Mouse (Mus musculus) olfactory bulb, adult 2 months (tissue): ENCODE measurements around the gene Pgap3. TPM values are rescaled to one million over a fixed set of nuclear protein-coding genes. Genes with fewer than 3 reads are reported as not detected.

Experiments
- H3K27ac ChIP-seq: fragments of 200-500 bp; 2 replicates; pipeline ENCODE4 v1.5.1; 2012; ENCODE audit warnings: low read depth, low read length; ENCODE audit not compliant: insufficient read depth
- H3K4me1 ChIP-seq: fragments of 200-500 bp; 2 replicates; pipeline ENCODE4 v1.6.1; 2012; ENCODE audit warnings: low read length; ENCODE audit not compliant: control insufficient read depth, insufficient read depth
- H3K4me3 ChIP-seq: fragments of 200-500 bp; 2 replicates; pipeline ENCODE4 v1.5.1; 2012; ENCODE audit warnings: mild to moderate bottlenecking, low read depth, low read length, moderate library complexity; ENCODE audit not compliant: insufficient read depth
- CTCF ChIP-seq: fragments of 200-500 bp; IDR thresholded peaks from 2 replicates; pipeline ENCODE4 v1.5.1; 2012; ENCODE audit warnings: low read depth, mild to moderate bottlenecking, low read length, moderate library complexity; ENCODE audit not compliant: insufficient read depth
- POLR2A ChIP-seq: fragments of 200-500 bp; IDR thresholded peaks from 2 replicates; pipeline ENCODE4 v1.6.1; 2012; ENCODE audit warnings: mild to moderate bottlenecking, low read depth, low read length, moderate library complexity; ENCODE audit not compliant: insufficient read depth
- WGBS: fragments of 180-500 bp; shearing (Covaris S2); methylation state at CpG from one replicate; pipeline ENCODE4 v1.1.7; 2018; 5-methylcytosine and 5-hydroxymethylcytosine counted together
- polyA plus RNA-seq: library from polyadenylated mRNA; stranded (reverse); fragments of >200 nt; gene quantifications from 2 replicates; pipeline ENCODE4 v1.2.4, GENCODE M21; 2012; ENCODE audit warnings: low replicate concordance; ENCODE audit not compliant: missing spikeins, insufficient read depth, insufficient read length

Gene Pgap3
- polyA plus RNA-seq, 1 experiment, result not detected

- 84% methylated on average over 18 of the region's 18 CpGs for WGBS
- no peak overlapping the region for H3K4me3 ChIP-seq
- no peak overlapping the region for H3K27ac ChIP-seq
- H3K4me1 ChIP-seq, result peaks cover 28% of the 10 kb centered on the region
- TF ChIP-seq POLR2A (no peak), CTCF (no peak)
Measured at GRCm38 (mm10) chr11:98352272-98352990, 47.9 kb downstream of the Pgap3 start.

- WGBS, result 41% methylated on average over 9 of the region's 9 CpGs
- Histone ChIP-seq H3K4me3 (peak overlapping the region; percentile 55; the same call in 1 of the 2 replicates), H3K27ac (no peak overlapping the region), H3K4me1 (peaks cover 33% of the 10 kb centered on the region)
- no peak for TF ChIP-seq POLR2A
- TF ChIP-seq CTCF, result no peak
Measured at GRCm38 (mm10) chr11:98349308-98349707, 51.0 kb downstream of the Pgap3 start.

GRCm38 (mm10) chr11:98348083-98348961 lies 52.0 kb downstream of the Pgap3 start, which contains the start of gene Ppp1r1b:
Gene Ppp1r1b (plus strand): TSS chr11:98348404.
- no peak for TF ChIP-seq POLR2A
- no peak for TF ChIP-seq CTCF
- peak within 1 kb of the TSS; percentile 55 for H3K4me3 ChIP-seq
- peaks cover 26% of the 10 kb centered on the region for H3K4me1 ChIP-seq
- under 1% methylated on average over 55 of the region's 55 CpGs for WGBS
- H3K27ac ChIP-seq, result no peak within 1 kb of the TSS

GRCm38 (mm10) chr11:98347385-98348082 lies 52.8 kb downstream of the Pgap3 start:
- H3K4me3 ChIP-seq, result peak overlapping the region; percentile 55; the same call in 1 of the 2 replicates
- WGBS, result 18% methylated on average over 12 of the region's 12 CpGs
- no peak overlapping the region for H3K27ac ChIP-seq

GRCm38 (mm10) chr11:98346168-98346567 lies 54.1 kb downstream of the Pgap3 start:
- TF ChIP-seq CTCF (no peak), POLR2A (no peak)
- H3K4me3 ChIP-seq, result no peak overlapping the region
- peaks cover 31% of the 10 kb centered on the region for H3K4me1 ChIP-seq
- no peak overlapping the region for H3K27ac ChIP-seq
- 11% methylated on average over 9 of the region's 9 CpGs for WGBS

More at GRCm38 (mm10) chr11:98347385-98348082, 52.8 kb downstream of the Pgap3 start:
- H3K4me1 ChIP-seq, result peaks cover 26% of the 10 kb centered on the region
- TF ChIP-seq CTCF, result no peak
- TF ChIP-seq POLR2A, result no peak

- TF ChIP-seq CTCF (peak; percentile 78), POLR2A (no peak)
- peaks cover 31% of the 10 kb centered on the region for H3K4me1 ChIP-seq
- under 1% methylated on average over 14 of the region's 14 CpGs for WGBS
- no peak overlapping the region for H3K27ac ChIP-seq
- H3K4me3 ChIP-seq, result no peak overlapping the region
Measured at GRCm38 (mm10) chr11:98345253-98345652, 55.0 kb downstream of the Pgap3 start.

- TF ChIP-seq CTCF, result peak; percentile 100
- no peak for TF ChIP-seq POLR2A
- Histone ChIP-seq H3K4me3 (peak overlapping the region; percentile 41), H3K4me1 (peaks cover 19% of the 10 kb centered on the region), H3K27ac (no peak overlapping the region)
- WGBS, result 2% methylated on average over 27 of the region's 29 CpGs
Measured at GRCm38 (mm10) chr11:98342000-98342945, 58.0 kb downstream of the Pgap3 start.

- 75% methylated on average over 4 of the region's 4 CpGs for WGBS
Measured at GRCm38 (mm10) chr11:98341174-98341573, 59.1 kb downstream of the Pgap3 start.

More at GRCm38 (mm10) chr11:98341174-98341573, 59.1 kb downstream of the Pgap3 start:
- peaks cover 13% of the 10 kb centered on the region for H3K4me1 ChIP-seq
- H3K4me3 ChIP-seq, result no peak overlapping the region
- no peak for TF ChIP-seq POLR2A
- no peak for TF ChIP-seq CTCF
- H3K27ac ChIP-seq, result no peak overlapping the region
